Mouse (Mus musculus): ENCODE measurements around the gene Mydgf. TPM values are rescaled to one million over a fixed set of nuclear protein-coding genes. Genes with fewer than 3 reads are reported as not detected.

The Mydgf gene
- 10 to 100 TPM; 42.4 to 47.5 TPM for total RNA-seq (2021)
- long read RNA-seq, experiment 1, transcript Mydgf-201 (6 exons, 1,710 nt), result major isoform, 95 of 101 reads
- long read RNA-seq, experiment 1, partial matches to known transcripts, result 2 of 101 reads
- long read RNA-seq, experiment 1, other reads (novel, unspliced or antisense), result 4 of 101 reads
- long read RNA-seq, experiment 2, transcript Mydgf-201 (6 exons, 1,710 nt), result major isoform, 83 of 89 reads
- long read RNA-seq, experiment 2, partial matches to known transcripts, result 3 of 89 reads
- long read RNA-seq, experiment 2, other reads (novel, unspliced or antisense), result 3 of 89 reads

DNA sequence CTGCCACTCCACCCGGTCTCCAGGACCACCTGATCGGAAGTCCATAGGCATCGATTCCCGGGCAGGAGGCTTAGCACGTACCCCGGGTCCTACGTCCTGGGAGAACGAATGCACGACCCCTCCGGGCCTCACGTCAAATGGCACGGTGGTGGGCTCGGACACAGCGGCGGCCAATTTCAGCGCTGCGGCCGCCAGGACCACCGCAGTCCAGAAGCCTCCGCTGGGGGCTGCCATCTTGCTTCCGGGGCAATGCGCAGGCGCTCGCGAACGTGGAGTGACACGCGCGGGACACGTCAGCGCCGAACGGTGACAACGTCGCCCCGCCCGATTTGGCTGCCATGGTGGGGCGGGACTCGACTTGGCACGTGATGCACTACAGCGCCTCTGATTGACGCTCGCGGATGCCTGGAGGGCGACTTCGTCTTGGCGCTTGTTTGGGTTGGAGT is at the start of gene Mydgf:
Mydgf (minus strand) TSS at position 263 of the 446 bp plus-strand sequence.
- DNase-seq (ENCODE audit: low spot score in 2 of 2), result peak; percentile 96

DNA sequence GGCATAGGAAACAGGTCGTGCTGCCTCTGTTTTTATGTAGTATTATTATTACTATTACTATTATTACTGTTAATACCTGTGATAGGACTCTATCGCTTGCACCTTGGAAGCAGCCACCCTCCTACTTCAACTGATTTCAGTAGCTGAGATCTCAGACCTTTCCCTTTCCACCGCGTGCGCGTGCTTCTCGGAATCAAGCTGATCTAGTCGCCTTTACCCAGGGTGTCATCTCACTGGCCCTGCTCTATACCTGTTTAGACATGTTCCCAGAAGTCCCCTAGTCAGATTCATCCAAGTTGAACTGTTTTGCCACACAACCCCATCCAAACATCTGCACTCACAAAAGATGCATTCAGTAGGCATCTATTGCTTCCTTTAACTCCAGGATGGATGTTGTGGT is 49.7 kb upstream of the Mydgf start:
- DNase-seq (ENCODE audit: low spot score in 2 of 2), result no peak

DNA sequence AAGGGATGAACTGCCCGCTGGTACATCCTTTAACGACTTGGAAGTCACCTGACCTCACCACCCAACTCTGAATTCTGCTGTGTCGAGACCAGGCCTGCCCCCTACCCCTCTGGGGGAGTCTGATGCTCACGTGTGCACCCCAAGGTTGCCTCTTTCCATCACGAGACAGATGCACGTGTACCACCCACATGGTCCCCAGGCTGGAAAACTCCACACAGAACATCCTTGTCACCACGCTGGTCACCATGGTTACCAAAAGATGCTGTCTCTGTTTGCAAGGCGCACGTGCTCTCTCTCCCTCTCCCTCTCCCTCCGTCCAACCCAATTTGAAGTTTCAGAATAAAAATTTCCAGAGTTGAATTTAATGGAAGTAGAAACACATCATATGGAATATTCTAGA is 46.2 kb upstream of the Mydgf start:
- no peak for DNase-seq (ENCODE audit: low spot score in 2 of 2)

DNA sequence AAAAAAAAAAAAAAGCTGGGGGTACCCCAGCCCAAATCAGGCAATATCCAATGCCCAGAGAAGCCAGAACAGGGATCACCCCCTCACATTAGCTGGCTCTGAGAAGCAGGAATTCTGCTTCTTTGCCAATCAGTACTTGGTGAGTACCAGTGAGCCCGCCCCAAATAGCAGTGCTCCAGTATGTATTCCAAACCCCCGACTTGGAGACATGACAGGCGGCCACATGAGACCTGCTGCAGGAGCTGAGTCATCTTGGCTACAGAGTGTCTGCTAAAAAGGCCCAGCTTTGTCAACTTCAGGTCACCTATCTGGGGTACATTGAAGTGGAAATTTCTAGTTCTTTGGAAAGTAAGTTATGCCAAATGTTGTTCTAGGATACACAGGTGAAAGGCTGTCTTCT is 42.8 kb upstream of the Mydgf start:
- DNase-seq (ENCODE audit: low spot score in 2 of 2), result no peak

GRCm38 (mm10) chr17:56224916-56225315 is 41.2 kb upstream of the Mydgf start:
- no peak for DNase-seq (ENCODE audit: low spot score in 2 of 2)

GRCm38 (mm10) chr17:56219805-56220204 is 36.1 kb upstream of the Mydgf start:
- peak in 1 of 2 experiments; percentile 51 for DNase-seq (ENCODE audit: low spot score in 2 of 2)

GRCm38 (mm10) chr17:56219251-56219650 is 35.5 kb upstream of the Mydgf start:
- no peak for DNase-seq (ENCODE audit: low spot score in 2 of 2)

DNA sequence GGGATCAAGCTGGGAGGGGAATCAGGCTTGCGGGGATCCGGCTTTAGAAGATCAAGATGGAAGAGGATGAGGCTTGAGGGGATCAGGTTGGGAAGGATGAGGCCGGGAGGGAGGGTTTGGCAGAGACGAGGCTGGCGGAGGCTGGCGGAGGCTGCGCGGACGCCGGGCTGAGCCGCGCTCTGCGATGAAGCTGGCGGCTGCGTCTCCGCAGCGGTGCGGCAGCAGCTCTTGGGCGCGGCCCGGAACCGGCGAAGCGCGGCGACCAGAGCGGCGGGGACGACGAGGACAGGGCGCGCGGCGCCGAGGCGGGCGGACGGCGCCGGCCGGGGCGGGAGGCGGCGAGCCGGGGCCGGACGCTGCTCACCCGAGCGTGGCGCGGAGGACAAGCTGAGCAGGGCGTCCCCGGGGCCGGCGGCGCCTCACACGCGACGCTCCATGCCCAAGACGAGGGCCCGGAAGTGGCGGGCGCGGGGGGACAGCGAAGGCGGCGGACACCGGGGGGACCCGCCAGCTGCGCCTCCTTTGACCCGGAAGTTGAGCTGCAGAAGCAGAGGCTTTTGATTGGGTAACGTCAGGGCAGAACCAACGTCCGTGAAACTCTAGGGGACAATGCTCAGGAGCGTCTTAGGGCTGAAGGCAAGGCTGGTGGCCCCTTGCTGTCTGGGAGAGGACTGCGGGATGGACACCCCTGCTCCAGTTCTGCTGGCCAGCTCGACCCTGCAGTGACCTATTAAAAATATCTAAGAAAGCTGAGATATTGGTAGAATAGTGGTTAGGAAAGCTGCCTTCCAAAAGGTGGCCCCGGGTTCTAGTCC is 34.9 kb upstream of the Mydgf start, which contains the start of gene Dpp9:
Dpp9 (minus strand) TSS at position 529 of the 815 bp plus-strand sequence.
- peak; percentile 77 to 90 for DNase-seq (ENCODE audit: low spot score in 2 of 2)

DNA sequence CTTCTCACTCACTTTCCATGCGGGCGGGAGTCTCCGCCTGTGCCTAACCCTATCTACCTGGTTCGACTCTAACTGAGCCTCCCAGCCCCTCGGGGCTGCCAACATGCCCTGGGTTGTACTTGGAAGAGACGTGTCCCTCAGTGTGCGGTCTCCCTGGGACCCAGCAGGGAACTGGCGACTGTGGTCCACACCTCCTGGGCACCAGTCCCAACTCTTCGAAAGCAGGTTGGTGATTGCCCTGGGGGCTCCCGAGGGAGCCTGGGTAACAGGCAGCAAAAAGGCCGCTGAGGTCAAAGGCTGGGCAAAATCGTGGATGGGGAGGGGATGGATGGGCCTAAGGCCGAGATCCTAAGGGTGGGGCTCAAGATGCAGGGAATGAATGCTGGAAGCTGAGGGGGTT is 34.0 kb upstream of the Mydgf start:
- DNase-seq (ENCODE audit: low spot score in 2 of 2), result no peak

DNA sequence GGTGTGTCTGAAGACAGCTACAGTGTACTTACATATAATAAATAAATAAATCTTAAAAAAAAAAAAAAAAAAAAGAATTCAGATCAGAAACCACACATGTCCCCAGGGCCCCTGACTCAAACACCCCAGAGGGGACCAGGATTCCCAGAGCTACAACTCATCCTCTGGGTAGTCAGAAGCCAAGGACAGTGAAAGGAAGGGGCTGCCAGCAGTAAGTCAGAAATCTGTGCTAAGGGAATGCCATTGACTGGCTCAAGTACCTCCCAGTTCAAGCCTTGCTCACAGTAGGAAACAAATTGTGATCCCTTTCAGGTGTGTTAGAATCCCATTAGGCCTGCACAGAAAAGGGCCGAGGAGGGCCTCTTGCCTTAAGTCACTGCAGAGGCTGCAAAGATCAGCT is 30.5 kb upstream of the Mydgf start:
- no peak for DNase-seq (ENCODE audit: low spot score in 2 of 2)

DNA sequence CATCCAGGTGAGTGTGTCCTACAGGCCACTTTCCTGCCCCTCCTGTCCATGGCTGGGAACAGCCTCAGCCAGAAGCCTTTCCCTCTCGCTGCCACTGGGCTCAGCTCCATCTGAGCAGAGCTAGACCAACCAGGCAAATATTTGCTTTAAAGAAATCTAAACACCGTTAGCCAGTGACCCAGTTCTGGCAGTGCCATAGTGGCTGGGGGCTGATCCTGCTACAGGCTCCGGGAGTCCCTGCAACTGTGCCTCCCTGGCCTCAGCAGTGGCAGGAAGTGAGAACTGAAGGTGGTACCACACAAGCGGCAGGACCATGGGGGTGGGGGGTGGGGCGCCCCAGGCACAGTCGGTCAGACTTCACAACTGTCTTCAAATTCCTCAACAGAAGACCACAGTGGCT is 29.0 kb upstream of the Mydgf start:
- no peak for DNase-seq (ENCODE audit: low spot score in 2 of 2)

DNA sequence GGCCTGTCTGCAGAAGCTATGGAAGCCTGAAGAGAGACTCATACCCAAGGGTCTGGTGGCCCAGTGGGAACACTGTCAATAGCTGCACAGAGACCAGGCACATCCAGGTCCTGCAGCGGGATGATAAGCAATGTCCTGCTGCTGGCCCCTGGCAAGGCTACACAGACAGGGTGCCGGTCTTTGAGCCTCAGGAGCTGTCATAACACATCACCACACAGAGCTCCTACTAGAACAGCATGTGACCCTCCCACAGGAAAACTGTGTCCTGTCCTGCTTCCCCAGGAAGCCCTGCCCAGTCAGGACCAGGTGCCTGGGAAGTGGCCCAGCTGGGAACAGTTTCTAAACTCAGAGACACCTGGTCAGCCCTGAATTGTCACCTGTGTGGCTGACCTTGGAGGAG is 27.4 kb upstream of the Mydgf start:
- DNase-seq (ENCODE audit: low spot score in 2 of 2), result no peak

DNA sequence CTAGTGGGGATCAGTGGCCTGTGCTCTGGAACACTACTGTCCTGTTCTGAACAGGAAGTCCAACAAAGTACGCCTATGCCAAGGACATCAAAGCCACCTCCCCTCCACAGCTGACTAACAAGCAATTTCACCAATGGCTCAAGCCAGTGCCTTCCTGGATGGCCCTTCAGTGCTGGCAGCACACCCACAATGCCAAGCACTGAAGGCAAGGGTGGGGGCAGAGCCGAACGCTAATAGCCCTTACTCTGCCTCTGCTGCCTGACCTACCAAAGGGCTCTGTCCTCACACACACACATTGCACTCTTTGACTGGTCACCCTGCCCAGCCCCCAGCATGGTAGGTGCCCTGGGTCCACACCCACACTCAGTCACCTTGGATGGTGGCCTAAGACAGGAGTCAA is 25.1 kb upstream of the Mydgf start:
- DNase-seq (ENCODE audit: low spot score in 2 of 2), result no peak

- DNase-seq (ENCODE audit: low spot score in 2 of 2), result no peak
These were observed 24.3 kb upstream of the Mydgf start for GRCm38 (mm10) chr17:56207963-56208530.

- no peak for DNase-seq (ENCODE audit: low spot score in 2 of 2)
These were observed 23.4 kb upstream of the Mydgf start for GRCm38 (mm10) chr17:56206986-56207674.

GRCm38 (mm10) chr17:56206276-56206884 is 22.7 kb upstream of the Mydgf start:
- DNase-seq (ENCODE audit: low spot score in 2 of 2), result no peak

DNA sequence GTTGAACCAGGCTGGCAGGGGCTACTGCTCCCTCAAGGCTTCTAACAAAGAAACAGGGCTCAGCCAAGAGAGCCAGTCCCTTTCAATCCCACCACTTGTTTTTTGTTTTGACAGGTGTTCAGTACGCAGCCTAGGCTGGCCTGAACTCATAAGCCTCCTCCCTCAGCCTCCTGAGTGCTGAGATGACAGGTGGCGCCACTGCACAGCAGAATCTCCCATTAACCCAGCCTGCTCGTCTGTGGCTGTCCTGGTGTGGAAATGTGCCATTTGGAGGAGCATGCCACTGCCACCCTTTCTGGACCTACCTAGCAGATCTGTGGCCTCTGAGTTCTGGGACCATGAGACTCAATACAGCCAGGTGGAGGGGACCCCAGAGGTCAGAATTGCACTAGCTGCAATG is 20.0 kb upstream of the Mydgf start:
- no peak for DNase-seq (ENCODE audit: low spot score in 2 of 2)

- DNase-seq (ENCODE audit: low spot score in 2 of 2), result no peak
These were observed 18.8 kb upstream of the Mydgf start for GRCm38 (mm10) chr17:56202476-56202875.

DNA sequence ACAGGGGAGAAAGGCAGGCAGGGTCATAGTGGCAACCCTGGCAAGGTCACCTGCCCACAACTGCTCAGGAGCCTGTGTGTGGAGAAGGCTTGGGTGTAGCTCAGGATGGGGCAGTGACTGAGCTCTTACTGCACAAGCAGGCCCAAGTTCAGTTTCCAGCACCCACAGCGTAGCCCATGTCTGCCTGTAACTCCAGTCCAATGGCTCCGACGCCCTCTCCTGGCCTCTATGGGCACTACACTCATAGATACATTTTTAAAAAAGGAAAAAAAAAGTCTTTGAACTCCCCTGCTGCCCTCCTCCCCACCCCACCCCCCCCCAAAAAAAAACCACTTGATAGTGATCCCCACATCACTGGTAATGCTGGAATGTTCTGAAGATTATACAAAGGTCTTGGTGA is 17.9 kb upstream of the Mydgf start:
- no peak for DNase-seq (ENCODE audit: low spot score in 2 of 2)

DNA sequence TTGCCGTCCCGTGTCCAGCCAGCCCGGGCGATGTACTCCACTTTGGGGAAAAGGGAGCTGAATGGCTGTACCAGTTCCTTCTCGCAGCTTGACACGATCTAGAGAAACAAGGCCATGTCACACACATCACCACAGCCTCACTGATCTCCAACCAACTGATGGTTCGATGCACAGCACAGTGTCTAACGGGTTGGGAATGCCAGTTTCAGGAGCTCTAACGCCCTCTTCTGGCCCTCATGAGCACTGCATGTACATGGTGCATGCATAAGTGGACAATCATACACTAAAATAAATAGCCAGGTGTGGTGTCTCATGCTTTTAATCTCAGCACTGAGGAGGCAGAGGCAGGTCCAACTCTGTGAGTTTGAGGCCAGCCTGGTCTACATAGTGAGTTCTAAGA is 16.9 kb upstream of the Mydgf start:
- DNase-seq (ENCODE audit: low spot score in 2 of 2), result no peak

GRCm38 (mm10) chr17:56196860-56197259 is 13.1 kb upstream of the Mydgf start:
- no peak for DNase-seq (ENCODE audit: low spot score in 2 of 2)

All from gastrocnemius, postnatal 4 days (tissue).